Mouse (Mus musculus): Measurements from ENCODE around the gene Zfpl1.

DNA sequence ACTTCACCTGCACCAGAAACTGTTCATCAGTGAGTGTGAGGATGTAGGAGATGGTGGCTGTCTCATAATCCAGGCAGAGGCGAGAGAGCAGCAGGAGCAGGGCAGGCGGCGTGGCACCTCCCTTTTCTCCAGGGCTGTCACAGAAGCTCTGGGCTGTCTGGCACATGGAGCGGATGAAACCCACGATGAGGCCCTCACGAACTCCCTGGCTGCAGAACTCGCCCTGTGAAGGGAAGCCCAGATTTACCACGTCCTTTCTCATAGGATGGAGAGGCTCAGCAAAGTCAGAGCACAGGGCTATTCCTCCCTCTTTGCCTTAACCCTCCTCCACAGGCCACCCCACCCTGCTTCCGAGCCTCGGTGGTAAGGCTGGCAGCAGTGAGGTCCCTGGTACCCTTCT, 14.9 kb downstream of the Zfpl1 start:
- TF ChIP-seq CTCF (IDR thresholded peaks at IDR 0.05; ENCODE audit: low read depth) (no peak), EP300 (IDR thresholded peaks at IDR 0.05; ENCODE audit: low read depth) (no peak)
